Mouse (Mus musculus) cerebellum, adult 2 months (tissue): ENCODE data around the gene Gm2115. TPM values are rescaled to one million over a fixed set of nuclear protein-coding genes. Genes with fewer than 3 reads are reported as not detected.

Source experiments
- DNase-seq, 2 experiments: peaks; one replicate each; pipeline ENCODE4 v3.0.0; 2021
- H3K27ac ChIP-seq: fragments of 200-500 bp; 2 replicates; pipeline ENCODE4 v1.5.1; 2012; ENCODE audit warnings: low read length, control low read depth, inconsistent platforms; ENCODE audit not compliant: insufficient read depth
- H3K27me3 ChIP-seq: fragments of 200-500 bp; 2 replicates; pipeline ENCODE4 v1.6.1; 2012; ENCODE audit warnings: inconsistent platforms, mild to moderate bottlenecking, low read length, moderate library complexity; ENCODE audit not compliant: control insufficient read depth, insufficient read depth
- H3K4me1 ChIP-seq: fragments of 200-500 bp; 2 replicates; pipeline ENCODE4 v1.6.1; 2011; ENCODE audit warnings: low read length; ENCODE audit not compliant: control insufficient read depth, insufficient read depth
- H3K4me3 ChIP-seq: fragments of 200-500 bp; replicated peaks from 2 replicates; pipeline ENCODE3; 2011; ENCODE audit warnings: mild to moderate bottlenecking, low read depth, low read length, control low read depth; ENCODE audit not compliant: insufficient read depth
- CTCF ChIP-seq: fragments of 200-500 bp; IDR thresholded peaks from 2 replicates; pipeline ENCODE4 v1.5.1; 2011; ENCODE audit warnings: low read depth, mild to moderate bottlenecking, control low read depth, low read length, moderate library complexity, borderline replicate concordance; ENCODE audit not compliant: insufficient read depth
- POLR2A ChIP-seq: fragments of 200-500 bp; IDR thresholded peaks from 2 replicates; pipeline ENCODE4 v1.6.1; 2011; ENCODE audit warnings: low read length, control low read depth, borderline replicate concordance; ENCODE audit not compliant: insufficient read depth
- WGBS: fragments of 180-500 bp; shearing (Covaris S2); methylation state at CpG from one replicate; pipeline ENCODE4 v1.1.7; 2018; 5-methylcytosine and 5-hydroxymethylcytosine counted together
- polyA plus RNA-seq: library from polyadenylated mRNA; depleted of rRNA; stranded (reverse); fragments of >200 nt; gene quantifications from 2 replicates; pipeline ENCODE4 v1.2.3, GENCODE M21; 2012

Gm2115 gene
- polyA plus RNA-seq, 1 experiment = 13.6 TPM

GRCm38 (mm10) chr7:84591347-84591746, 62.6 kb downstream of the Gm2115 start:
- DNase-seq = no peak
- no peaks in the 10 kb centered on the region for H3K27me3 ChIP-seq
- no peaks in the 10 kb centered on the region for H3K4me1 ChIP-seq
- no peak overlapping the region for H3K4me3 ChIP-seq
- WGBS = 94% methylated on average over 3 of the region's 3 CpGs
- no peak overlapping the region for H3K27ac ChIP-seq
- TF ChIP-seq CTCF = no peak
- no peak for TF ChIP-seq POLR2A

DNA sequence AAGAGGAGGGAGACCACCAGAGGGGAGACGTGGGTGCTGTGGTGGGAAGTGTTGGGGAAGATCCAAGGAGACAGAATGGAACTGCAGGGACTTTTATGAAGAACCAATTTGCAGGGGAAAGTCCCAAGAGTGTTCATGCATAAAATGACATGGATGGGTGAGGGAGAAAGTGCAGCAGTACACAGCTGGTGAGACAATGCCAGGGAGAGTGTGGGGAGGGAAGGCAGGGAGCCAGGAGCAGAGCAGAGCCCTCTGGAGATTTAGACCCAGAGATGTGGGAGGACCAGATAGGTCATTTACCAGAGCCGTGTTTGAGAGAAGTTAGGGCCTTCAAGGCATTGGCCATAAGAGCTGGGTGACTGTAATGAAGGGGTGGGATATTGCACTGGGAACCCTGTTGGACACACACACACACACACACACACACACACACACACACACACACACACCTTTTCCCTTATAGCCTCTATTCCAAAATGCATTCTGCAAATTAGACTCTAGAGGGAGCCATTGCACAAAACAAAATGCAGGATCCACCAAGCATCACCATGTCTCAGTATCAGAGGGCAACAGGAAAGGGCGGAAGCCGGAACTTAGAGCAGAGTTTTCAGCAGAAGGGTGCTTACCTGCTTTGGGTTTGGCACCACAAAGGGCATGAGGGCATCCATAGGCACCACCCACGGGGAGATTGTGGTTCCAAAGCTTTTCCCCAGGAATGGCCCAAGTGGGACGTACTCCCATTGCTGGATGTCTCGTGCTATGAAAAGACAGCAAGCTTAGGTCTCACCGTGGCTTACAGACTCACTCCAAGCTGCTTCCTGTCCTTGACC, 65.5 kb downstream of the Gm2115 start:
- Histone ChIP-seq H3K4me1 (peaks cover 8% of the 10 kb centered on the region), H3K4me3 (no peak overlapping the region), H3K27ac (no peak overlapping the region), H3K27me3 (no peaks in the 10 kb centered on the region)
- 33% methylated on average over 8 of the region's 8 CpGs for WGBS
- TF ChIP-seq CTCF = peak; percentile 73
- TF ChIP-seq POLR2A = no peak
- DNase-seq = peak; percentile 38 to 54

DNA sequence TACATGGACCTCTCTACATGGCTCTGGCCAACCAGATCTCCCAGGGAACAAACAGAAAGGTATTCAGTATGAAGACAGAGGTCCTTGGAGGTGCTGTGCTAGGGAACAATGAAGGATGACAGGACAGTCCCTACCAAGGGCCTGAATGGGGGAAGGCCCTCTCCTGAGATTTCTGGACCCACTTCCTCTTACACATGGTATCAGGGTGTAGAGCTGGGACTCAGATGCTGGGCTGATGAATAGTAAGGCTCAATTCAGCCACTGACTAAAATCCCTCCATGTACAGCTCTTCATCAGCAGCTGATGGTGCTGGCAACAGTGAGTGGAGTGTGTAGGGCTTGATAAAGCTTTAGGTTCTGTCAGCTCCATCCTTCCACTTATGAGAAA, 66.2 kb downstream of the Gm2115 start:
- DNase-seq = no peak

GRCm38 (mm10) chr7:84596002-84596401, 67.2 kb downstream of the Gm2115 start:
- Histone ChIP-seq H3K4me3 (no peak overlapping the region), H3K27ac (no peak overlapping the region), H3K27me3 (no peaks in the 10 kb centered on the region), H3K4me1 (peaks cover 8% of the 10 kb centered on the region)
- WGBS = 98% methylated on average over 3 of the region's 3 CpGs
- TF ChIP-seq CTCF = no peak
- no peak for TF ChIP-seq POLR2A
- DNase-seq = no peak

More for the DNA sequence above, 66.2 kb downstream of the Gm2115 start:
- Histone ChIP-seq H3K27me3 (no peaks in the 10 kb centered on the region), H3K4me3 (no peak overlapping the region), H3K27ac (no peak overlapping the region), H3K4me1 (peaks cover 8% of the 10 kb centered on the region)
- no peak for TF ChIP-seq POLR2A
- no peak for TF ChIP-seq CTCF

GRCm38 (mm10) chr7:84596633-84597032, 67.9 kb downstream of the Gm2115 start:
- Histone ChIP-seq H3K27ac (no peak overlapping the region), H3K4me1 (peaks cover 8% of the 10 kb centered on the region), H3K27me3 (no peaks in the 10 kb centered on the region), H3K4me3 (no peak overlapping the region)
- 98% methylated on average over 3 of the region's 3 CpGs for WGBS
- no peak for TF ChIP-seq CTCF
- TF ChIP-seq POLR2A = no peak
- DNase-seq = no peak

DNA sequence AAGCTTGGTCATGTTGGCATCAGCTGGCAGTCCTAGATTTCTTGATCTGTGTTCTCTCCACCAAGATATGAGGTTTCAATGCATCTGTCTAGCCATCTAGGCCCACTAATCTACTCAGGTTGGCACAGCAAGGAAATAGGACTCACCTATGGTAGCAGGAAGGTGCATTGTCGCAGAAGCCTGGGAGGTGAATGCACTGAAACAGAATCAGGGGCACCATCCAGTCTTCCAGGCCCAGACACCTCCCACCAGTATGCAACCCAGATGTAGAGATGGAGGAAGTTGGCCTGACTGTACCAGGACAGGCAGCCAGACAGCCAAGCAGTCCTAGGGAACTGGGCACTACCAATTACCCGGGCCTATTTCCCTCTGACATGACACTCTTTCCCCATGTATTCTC, 71.9 kb downstream of the Gm2115 start:
- Histone ChIP-seq H3K27me3 (no peaks in the 10 kb centered on the region), H3K27ac (no peak overlapping the region), H3K4me3 (no peak overlapping the region), H3K4me1 (peaks cover 12% of the 10 kb centered on the region)
- WGBS = 87% methylated on average over 2 of the region's 2 CpGs
- no peak for TF ChIP-seq POLR2A
- TF ChIP-seq CTCF = no peak
- DNase-seq = no peak

- 88% methylated on average over 3 of the region's 3 CpGs for WGBS
- H3K27me3 ChIP-seq = no peaks in the 10 kb centered on the region
- TF ChIP-seq CTCF (no peak), POLR2A (no peak)
- no peak overlapping the region for H3K4me3 ChIP-seq
- peaks cover 12% of the 10 kb centered on the region for H3K4me1 ChIP-seq
- H3K27ac ChIP-seq = no peak overlapping the region
- DNase-seq = no peak
These were observed 72.6 kb downstream of the Gm2115 start for GRCm38 (mm10) chr7:84601331-84601730.

DNA sequence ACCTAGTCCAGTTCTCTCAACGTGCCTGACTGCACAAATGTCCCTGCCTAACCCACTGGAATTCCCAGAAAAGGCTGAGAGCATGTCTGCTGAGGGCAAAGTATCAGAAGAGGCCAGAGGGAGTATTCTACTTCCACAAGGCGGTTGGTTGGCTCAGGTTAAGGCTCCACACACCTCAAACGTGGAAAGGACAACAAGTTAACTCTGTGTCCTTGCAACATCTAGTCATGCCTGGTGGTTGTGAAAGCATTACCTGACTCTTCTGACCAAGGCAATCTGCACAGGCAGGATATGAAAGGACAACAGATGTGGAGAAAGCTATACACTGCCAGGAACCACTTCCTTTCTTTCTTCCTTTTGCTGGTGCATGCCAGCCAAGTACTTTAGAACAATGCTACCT, 75.7 kb downstream of the Gm2115 start:
- WGBS = 74% methylated on average over 3 of the region's 3 CpGs
- H3K27ac ChIP-seq = no peak overlapping the region
- no peak for DNase-seq

More for the DNA sequence above, 75.7 kb downstream of the Gm2115 start:
- Histone ChIP-seq H3K4me3 (no peak overlapping the region), H3K27me3 (no peaks in the 10 kb centered on the region), H3K4me1 (peaks cover 3% of the 10 kb centered on the region; the same call in 1 of the 2 replicates)
- no peak for TF ChIP-seq CTCF
- TF ChIP-seq POLR2A = no peak
